Mouse (Mus musculus): Measurements from ENCODE around the gene Med17.

Med17 gene

DNA sequence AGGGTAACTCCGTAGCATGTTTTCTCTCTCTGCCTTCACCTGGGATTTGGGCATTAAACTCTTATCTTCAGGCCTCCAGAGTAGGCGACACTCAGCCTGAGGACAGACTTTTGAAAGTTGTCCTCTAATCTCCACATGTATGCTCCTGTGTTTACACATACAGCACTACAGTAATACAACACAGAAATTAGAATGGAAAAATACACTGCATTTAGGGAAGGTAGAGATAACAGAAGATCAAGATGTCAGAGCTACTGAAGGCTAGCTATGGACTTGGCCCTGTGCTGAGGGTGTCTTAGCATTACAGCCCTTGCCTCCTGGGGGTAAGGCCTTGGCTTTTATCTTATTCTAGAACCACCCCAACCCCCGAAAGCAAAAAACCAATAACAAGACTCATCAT, 8.7 kb upstream of the Med17 start:
- DNase-seq (ENCODE audit: low read depth) = no peak

DNA sequence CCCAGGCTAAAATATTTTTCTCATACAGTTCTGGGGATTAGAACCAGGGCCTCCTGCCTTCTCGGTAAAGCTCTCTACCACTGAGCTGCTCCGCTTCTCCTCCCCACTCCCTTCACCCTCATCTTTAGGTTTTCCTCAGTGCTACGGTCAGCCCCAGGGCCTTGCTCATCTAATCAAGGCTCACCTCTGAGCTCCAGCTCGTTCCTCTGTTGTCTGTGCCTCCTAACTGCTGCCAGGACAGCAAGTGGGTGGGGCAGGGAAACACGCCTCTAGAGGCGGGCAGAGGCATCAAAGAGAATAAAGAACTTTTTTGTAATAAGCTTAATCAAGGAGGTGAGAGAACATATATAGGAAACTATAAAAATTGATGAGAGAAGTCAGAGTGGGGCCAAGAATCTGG, 8.1 kb upstream of the Med17 start:
- no peak for DNase-seq (ENCODE audit: low read depth)

DNA sequence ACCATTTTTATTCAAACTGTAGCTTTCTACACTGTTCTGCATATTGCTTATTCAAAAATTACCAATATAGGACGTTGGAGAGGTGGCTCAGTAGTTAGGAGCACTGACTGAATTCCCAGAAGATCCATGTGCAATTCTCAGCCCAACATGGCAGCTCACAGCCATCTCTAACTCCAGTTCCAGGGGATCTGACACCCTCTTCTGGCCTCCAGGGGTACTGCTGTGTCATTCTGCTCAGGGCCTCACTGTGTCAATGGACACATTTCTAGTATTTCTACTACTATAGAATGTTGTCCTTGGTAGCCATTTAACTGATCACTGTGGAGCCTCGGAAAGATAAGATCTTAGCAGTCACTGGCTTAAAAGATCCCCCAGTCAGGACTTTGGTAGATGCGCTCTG, 5.7 kb upstream of the Med17 start:
- peak; percentile 34 for DNase-seq (ENCODE audit: low read depth)

DNA sequence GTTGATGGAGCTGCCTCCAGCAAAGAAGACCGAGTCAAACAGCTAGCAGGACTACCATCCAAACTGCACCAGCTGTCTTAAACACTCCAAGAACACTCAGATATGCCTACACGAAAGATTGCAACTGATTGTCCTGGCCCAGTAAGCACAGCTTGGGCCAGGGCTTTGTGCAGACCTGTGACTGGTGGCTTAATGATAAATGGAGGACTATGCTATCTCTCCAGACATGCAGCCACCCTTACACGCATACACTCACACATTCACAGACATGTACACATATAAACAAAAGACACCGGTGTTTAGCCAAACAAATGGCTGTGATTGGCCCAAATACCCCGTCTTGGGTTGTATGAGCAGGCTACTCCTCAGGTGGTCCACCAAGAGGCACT, 754 bp upstream of the Med17 start:
- DNase-seq (ENCODE audit: low read depth) = no peak

DNA sequence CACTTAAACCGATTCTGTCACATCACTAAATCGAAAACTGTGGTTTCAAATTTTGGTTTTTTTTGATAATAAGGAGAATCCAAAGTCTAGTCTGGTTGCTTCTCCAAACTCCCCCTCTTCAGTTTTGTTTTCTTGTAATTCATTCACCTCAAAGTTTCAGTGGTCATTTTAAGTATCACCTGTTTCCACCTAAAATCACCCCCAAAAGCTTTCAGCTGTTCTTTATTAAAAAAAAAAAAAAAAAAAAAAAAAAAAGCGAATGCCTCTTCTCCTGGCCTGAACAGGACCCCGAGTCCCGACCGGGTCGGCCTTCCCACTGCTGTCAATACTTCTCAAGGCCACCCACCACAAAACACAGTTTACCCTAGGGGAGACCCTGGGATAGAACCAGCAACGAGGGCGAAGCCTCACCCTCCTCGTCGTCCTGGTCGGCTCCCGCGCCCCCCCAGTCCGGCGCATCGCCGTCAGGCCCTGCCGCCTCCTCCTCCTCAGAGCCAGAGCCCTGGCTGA, 537 bp downstream of the Med17 start:
- DNase-seq (ENCODE audit: low read depth) = no peak

DNA sequence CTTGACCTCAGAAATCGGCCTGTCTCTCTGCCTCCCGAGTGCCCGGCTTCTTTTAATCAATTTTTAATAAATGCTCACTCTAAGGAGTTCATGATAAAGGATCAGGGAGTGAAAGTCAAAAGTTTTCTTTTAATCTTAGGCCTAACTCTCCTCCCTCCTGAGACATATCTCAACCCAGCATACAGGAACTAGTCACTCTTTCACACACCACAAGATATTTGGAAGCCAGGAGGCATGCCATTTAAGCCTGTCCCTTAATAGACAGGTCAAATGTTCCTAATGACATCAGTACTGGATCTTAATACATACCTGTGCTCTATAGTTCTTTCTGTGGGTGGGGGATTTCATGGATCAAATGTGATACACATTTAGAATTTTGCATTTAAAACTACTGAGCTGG, 1.4 kb downstream of the Med17 start:
- no peak for DNase-seq (ENCODE audit: low read depth)

DNA sequence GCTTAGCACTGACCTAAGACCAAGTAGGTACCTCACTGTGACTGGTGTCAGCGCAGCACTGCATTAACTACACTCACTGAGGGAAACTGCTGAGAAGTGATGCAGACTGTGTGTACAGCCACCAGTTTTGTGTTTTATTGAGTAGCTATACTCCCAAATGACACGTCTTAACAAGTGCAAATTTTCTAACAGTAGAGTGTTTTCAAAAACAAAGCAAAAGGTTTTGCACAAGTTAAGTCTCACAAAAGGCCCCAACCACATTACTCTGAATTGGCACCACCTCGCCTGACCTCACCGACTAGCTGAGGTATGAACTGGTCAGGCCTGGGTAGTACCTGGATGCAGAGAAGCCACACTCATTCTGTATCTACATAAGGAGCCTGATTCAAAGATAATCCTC, 2.9 kb downstream of the Med17 start:
- DNase-seq (ENCODE audit: low read depth) = no peak

DNA sequence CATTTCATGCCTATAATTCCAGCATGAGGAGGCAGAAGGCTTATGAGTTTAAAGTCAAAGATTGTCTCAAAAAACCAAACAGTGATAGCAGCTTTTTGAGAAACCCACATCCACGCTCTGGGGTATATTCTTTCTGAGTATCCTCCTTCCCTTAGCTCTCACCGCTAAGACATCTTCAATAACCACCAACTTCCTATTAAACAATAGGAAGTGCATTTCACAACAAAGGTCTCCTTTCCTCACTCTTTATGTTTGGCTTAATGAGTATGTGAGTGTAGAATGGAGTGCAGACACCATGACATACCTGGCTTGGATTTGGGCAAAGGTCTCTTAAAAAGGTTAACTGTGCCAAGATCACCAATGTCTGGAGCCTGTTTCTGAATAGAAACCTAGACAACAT, 5.8 kb downstream of the Med17 start:
- no peak for DNase-seq (ENCODE audit: low read depth)

DNA sequence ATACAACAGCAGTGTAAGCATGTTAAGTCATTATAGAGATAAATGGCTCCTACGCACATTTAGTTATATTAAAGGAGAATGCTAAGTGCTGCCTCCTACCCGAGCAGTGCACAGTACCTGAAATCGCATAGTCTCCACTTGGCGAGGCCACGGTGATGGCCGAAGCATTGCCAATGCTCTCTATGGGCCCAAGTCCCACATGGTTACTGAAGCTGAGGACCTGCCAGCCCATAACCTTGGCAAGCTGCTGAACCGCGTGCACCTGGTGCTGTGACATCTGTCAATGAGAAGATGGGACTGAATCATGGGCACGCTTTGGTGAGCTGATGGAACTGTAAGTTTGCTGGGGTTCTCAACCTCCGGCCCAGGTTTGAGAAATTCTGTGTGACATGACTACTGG, 16.2 kb downstream of the Med17 start:
- no peak for DNase-seq (ENCODE audit: low read depth)

DNA sequence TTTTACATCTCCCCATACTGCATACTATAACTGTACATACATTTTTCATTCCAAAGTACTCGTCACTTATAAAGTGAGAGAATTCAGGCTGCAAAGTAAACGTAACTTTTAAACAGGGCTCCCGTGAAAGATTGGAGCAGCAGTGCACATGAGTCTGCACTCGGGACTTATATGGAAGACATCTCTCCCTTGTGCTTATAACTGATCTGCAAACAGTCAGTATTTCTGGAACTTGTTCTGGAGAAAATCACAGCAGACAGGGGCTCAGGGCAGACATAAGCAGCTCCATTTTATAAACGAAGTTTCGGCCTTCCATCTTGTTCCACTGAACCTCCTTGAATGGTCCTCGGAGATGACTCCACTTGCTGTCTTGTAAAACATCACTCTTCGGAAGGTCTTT, 17.8 kb downstream of the Med17 start:
- no peak for DNase-seq (ENCODE audit: low read depth)

DNA sequence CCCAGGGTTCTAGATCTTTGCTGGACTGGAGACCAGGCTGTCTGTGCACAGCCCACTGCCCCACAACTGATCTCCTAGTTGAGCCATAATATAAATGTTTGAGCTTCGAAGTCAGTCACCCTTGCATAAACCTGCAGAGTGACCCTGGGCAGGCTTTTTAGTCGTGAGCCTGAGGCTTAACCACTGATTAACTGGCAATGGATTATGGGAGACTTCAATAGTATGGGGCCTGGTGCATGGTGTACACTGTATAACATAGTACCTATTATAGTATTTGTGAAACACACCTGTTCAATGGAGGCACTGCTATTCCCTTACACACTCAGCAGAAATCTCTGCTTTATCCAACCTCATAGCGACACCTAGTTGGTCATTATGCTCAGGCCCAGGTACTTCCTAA, 23.5 kb downstream of the Med17 start:
- DNase-seq (ENCODE audit: low read depth) = no peak

DNA sequence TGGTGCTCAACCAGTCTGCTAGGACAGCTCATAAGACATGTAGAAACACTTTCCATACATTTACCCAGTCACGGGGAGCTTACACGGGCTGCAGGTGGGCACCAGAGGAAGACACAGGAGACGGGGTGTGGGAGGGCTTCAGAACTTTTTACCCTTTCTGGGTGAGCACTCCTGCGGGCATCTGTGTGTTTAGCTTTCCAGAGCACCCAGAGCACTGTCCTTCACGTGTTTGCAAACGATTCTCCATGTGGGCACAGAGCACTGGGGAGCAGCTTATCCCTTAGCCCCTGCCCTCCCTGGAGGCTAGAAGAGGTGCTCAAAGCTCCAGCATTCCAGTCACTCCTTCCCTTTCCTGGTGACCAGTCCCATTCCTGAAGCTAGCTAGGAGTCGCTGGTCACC, 25.2 kb downstream of the Med17 start:
- DNase-seq (ENCODE audit: low read depth) = no peak

DNA sequence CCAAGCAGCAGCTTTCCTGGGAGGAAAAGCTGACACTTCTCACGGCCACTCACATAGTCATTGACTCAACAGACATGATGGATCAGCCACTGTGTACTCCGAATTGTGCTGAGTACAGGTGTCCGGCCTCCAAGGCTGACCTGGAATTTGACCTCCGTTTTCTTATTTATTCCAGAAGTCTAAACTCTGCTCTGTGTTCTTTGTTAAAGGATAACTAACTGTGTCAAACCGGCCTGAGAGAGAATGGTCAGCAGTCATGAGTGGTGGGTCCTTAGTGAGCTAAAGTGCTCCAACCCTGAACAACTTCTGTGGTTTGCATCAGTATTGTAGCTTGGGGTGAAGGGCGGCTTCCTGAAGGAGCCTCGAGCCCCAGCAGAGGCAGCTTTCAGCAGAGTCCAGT, 27.5 kb downstream of the Med17 start:
- DNase-seq (ENCODE audit: low read depth) = no peak

DNA sequence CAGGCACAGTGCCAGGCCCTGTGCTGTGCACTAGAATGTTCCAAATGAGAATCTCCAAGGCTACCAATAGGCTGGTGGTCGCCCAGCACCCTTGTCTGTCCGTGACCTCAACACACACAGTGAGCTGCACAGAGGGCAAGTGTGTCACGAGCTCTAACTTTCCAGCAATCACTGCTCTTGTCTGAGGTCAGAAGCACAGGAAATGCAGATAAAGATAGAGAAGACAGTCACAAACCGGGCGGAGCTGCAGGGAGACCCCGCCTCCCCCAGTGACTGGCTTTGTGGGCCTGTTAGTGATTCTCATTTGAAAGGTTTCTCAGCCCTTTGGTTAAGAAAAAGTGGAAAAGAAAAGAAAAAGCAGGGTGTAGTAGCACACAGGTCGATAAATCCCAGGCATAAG, 29.4 kb downstream of the Med17 start:
- DNase-seq (ENCODE audit: low read depth) = peak; percentile 5

DNA sequence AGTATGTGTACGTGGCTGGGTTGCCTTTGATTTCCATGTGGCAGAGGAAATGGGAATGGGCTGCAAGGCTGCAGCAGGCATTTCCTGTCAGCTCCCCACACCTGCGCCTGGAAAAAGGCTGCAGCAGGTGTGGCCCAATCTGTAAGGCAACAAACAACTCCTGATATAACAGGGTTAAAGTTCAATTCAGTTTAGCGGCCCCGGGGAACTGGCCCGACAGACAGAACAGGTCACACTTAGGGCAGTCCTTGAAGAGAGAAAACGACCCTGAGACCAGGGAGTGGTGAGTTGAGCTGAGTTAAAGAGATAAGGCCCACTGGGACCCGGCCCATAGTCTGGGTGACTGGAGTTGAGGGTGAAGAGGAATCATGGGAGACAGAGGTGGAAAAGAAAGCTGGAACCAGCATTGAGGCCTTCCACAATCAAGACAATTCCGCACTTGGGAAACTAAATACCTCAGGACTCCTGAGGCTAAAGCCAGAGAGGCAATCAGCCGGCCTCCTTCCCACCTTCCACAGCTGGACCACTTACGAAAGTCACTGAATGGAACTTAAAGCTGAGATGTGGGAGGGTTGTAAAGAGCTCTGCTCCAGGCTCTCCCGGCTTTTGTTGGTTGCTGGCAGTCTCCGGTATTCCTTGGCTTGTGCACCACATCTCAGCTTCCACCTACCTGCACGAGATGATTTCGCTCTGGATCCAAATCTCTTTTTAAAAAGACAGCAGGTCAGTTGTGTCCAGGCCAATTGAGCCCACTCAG, 34.2 kb downstream of the Med17 start:
- no peak for DNase-seq (ENCODE audit: low read depth)

DNA sequence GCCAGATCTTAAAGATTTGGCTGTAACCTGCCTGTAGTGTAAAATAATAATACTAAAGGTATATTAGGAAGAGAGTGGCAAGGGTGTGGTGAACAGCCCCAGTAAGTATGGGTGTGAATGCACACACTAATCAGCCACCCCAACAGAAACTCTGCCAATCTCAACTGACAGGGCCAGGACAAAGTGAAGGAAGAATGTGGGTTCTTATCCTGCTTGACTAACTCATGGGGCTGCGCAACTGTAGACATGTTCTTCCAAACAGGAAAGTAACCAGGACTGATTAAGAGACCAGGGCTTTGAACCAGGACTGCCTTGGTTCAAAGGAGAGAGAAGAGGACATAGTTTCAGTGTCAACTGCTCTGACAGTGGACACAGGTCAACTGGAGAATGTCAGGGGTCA, 37.6 kb downstream of the Med17 start:
- DNase-seq (ENCODE audit: low read depth) = no peak

DNA sequence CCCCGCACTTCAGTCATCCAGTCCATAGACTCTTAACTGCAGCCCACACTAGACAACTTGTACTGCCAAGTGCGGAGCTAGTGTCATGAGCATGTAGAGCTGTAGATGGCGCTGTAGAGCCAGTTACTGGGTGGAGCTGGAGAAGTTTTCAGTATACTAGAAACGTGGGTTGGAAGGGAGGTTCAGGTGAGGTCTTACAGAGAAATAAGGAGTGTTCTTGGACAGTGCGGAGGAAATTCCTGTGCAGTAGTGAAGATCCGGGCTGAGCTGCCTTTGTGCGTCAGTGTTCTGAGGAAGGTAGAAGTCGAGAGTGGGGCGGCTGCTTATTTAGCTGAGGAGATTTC, 38.2 kb downstream of the Med17 start:
- DNase-seq (ENCODE audit: low read depth) = peak; percentile 26

DNA sequence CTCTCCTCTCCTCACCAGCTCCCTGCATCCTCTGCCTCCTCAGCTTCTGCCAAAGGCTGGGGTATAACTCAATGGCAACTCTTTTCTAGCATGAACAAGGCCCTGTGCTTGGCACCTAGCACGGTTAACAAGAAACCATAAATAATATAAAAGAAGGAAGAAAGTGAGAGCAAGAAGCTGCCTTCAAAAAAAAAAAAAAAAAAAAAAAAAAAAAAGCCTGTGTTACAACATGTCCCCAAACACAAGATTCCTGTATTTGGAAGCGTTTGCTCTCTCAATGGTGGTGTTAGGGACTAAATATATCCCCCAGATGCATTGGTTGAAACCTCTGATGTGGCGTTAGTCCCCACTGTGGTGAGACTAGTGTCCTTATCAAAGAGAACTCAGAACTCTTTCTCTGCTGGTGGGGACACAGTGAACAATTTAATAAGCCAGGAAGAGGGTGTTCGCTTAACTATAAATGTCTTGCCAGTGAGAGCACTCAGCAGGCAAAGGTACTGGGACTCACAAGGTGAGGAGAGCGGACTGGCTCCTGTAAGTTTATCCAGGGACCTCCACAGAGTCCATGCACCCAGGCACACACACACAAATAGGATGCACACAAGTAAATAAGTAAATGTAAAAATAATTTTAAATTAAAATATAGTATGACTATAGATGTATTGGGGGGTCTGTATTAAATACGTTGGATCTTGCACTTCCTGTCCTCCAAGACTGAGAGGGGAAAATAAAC, 38.7 kb downstream of the Med17 start:
- no peak for DNase-seq (ENCODE audit: low read depth)

DNA sequence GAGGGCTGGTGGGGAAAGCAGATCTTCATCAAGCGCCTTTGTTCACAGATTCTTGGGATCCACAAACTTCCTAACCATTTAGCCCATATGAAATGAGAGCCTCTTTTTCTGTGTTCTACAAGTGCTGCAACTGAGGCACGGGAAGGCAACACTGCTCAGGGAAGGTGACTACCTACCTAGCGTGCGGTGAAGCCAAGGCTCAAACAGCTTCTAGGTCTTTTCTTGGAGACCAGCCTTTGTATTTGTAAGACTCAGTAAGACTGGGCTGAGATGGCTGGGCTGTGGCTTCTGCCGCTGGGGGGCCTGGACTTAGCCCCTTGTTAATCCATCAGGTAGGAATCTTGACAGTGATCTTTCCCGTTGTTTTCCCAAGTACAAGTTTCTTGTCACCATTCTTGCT, 39.7 kb downstream of the Med17 start:
- no peak for DNase-seq (ENCODE audit: low read depth)

DNA sequence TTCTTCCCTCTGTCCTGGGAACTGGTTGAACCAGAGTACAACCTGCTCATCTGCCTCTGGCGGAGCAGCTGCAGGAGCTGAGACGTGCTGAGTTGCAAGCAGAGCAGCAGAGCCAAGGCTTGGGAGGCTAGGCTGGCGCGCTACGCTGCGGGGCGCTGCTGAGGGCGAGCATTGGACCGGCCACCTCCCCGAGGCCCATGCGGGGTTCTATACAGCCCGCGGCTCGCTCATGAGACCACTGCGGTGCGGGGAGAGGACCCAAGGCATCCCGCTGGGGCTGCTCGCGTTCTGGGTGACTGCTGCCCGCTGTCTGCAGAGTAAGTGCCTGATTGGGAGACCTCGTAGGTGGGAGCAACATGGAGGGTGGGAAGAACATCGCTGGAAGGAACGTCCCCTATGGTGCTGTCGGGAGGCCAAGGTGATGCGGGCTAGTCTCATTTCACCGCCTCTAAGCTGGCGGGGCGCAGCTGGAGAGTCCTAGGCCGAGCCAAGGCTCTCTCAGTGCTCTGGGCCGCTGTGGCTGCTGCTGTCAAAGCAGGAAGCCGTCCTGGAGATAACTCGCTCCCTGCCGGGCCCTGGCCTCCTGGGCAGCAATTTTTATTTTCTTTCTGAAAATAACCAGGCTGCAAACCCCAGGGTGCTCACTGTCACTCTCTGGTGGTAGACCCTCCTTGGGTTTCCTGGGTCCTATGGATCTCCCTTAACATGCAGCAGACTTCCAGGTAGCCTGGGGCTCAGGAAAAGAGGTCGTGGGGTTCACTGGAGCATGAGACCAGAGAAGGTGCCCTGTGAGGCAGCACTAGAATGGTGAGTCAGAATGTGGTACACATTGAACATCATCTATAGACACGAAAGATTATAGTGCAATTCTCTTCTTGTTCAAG, 40.4 kb downstream of the Med17 start, which contains the start of gene Vstm5:
Gene Vstm5 (plus strand): TSS at position 4 of the 884 bp plus-strand sequence.
- DNase-seq (ENCODE audit: low read depth) = no peak

DNA sequence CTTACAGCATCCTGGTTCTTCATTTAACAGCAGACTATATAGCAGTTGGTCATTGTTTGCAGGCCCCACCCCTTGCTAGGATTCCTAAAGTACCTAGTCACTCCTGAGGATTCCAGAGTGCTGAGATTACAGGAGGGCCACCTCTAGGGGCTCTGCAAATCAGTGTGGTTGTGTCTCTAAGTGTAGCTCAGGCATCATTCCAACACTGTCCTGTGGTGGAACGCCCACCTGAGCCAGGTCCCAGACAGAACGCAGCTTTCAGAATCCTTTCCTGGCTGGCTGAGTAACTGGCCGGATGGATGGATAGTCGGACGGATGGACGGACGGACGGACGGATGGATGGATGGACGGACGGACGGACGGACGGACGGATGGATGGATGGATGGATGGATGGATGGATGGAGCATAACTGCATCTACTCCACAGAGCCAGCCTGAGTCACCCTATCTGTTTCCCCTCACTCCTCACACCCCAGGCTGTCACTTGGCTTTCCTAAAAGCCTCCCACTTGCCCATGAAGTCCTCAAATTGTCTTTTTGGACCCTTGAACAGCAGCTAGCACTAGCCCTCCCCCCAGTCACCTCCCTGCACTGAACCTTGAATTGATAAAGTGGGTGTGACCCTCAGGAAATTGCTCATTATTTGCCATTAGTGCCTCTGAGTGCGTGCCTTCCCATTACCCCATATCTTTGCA, 41.3 kb downstream of the Med17 start:
- DNase-seq (ENCODE audit: low read depth) = no peak

Measured in naive thymus-derived CD4-positive, alpha-beta T cell, adult 2 months (primary cell).